Mouse (Mus musculus) C2C12 (cell line): ENCODE data around the gene Ptprn2. TPM values are rescaled to one million over a fixed set of nuclear protein-coding genes. Genes with fewer than 3 reads are reported as not detected.

Experiments
- H3K27me3 ChIP-seq: one replicate; pipeline ENCODE4 v1.6.1; 2011; ENCODE audit not compliant: control insufficient read depth, insufficient read depth, insufficient read length
- H3K36me3 ChIP-seq: one replicate; pipeline ENCODE4 v1.6.1; 2011; ENCODE audit not compliant: control insufficient read depth, insufficient read depth
- H3K4me3 ChIP-seq: one replicate; pipeline ENCODE4 v1.5.1; 2011; ENCODE audit warnings: mild to moderate bottlenecking, control low read depth; ENCODE audit not compliant: poor library complexity, insufficient read depth, severe bottlenecking
- H3K79me2 ChIP-seq: one replicate; pipeline ENCODE4 v1.6.1; 2011; ENCODE audit not compliant: control insufficient read depth, insufficient read depth
- H3K79me3 ChIP-seq: one replicate; pipeline ENCODE4 v1.6.1; 2011; ENCODE audit warnings: low read depth, control low read depth
- H3ac ChIP-seq: one replicate; pipeline ENCODE3; 2011; ENCODE audit warnings: low read depth; ENCODE audit not compliant: control insufficient read depth, insufficient read length
- CEBPB ChIP-seq: IDR thresholded peaks from one replicate; pipeline ENCODE4 v1.6.1; 2011; ENCODE audit warnings: low read depth, mild to moderate bottlenecking, control low read depth, moderate library complexity
- CTCF ChIP-seq: IDR thresholded peaks from one replicate; pipeline ENCODE4 v1.5.1; 2011; ENCODE audit not compliant: control insufficient read depth, insufficient read depth, insufficient read length
- FOSL1 ChIP-seq: IDR thresholded peaks from one replicate; pipeline ENCODE4 v1.8.0; 2011; ENCODE audit warnings: mild to moderate bottlenecking, low read length; ENCODE audit not compliant: poor library complexity, insufficient read depth, severe bottlenecking
- MAX ChIP-seq: IDR thresholded peaks from one replicate; pipeline ENCODE4 v1.6.1; 2011; ENCODE audit warnings: mild to moderate bottlenecking, control low read depth
- MYOD1 ChIP-seq: IDR thresholded peaks from one replicate; pipeline ENCODE4 v1.6.1; 2011; ENCODE audit warnings: low read depth; ENCODE audit not compliant: control insufficient read depth, insufficient read length
- MYOG ChIP-seq: IDR thresholded peaks from one replicate; pipeline ENCODE4 v1.6.1; 2011; ENCODE audit not compliant: control insufficient read depth, insufficient read length; ENCODE audit errors: extremely low read depth
- USF1 ChIP-seq: IDR thresholded peaks from one replicate; pipeline ENCODE4 v1.6.1; 2011; ENCODE audit warnings: low read depth, mild to moderate bottlenecking, control low read depth, moderate library complexity
- polyA plus RNA-seq: library from polyadenylated mRNA; unstranded; fragments of >200 nt; fragmentation: generic; extraction: Trizol; gene quantifications from one replicate; pipeline ENCODE4 v1.2.1, GENCODE M21; 2012; ENCODE audit warnings: missing spikeins

Gene Ptprn2
- polyA plus RNA-seq, 1 experiment = 0.41 TPM

DNA sequence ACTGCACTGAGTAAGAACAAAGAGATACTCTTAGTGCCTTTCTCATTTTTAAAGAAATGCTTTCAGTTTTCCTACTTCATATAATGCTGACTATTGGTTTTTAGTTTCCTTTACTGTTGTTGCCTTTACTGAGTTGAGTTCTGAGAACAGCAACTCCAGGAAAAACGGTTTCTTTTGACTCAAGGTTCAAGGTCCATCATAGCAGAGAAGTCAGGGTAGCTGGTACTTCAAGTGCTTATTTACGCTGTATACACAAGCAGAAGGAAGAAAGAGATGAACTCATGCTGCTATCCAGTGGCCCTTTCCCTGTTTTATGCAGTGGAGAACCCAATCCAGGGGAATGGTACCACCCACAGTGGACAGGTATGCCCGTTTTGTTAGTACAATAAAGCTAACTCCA, 795.3 kb downstream of the Ptprn2 start:
- H3K79me2 ChIP-seq = no peaks in the 10 kb centered on the region
- TF ChIP-seq FOSL1 = no peak
- no peak for TF ChIP-seq MYOD1
- TF ChIP-seq MYOG = no peak
- TF ChIP-seq USF1 = no peak
- no peak for TF ChIP-seq CEBPB
- peaks cover 4% of the 10 kb centered on the region for H3K36me3 ChIP-seq
- H3K4me3 ChIP-seq = no peak overlapping the region
- H3K27me3 ChIP-seq = no peaks in the 10 kb centered on the region
- H3K79me3 ChIP-seq = no peaks in the 10 kb centered on the region
- H3ac ChIP-seq = no peak overlapping the region

DNA sequence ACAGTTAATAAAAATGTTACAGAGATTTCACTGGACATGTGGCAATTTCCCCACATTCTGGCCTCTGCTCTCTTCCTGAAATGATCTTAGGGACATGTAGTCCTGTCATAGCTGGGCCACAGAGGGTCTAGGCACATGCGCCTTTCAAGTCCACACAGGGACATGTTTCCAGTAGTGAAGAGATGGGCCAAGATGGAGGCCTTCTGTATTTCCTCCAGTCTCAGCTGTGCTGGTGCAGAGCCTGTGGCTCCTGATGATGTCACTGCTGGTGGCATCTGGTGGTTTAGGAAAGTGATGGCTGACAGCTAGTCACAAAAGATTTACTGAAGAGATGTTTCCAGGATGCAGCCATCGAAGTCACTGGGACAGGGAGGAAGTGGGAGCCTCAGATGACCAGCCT, 797.1 kb downstream of the Ptprn2 start:
- Histone ChIP-seq H3K36me3 (no peaks in the 10 kb centered on the region), H3K79me3 (no peaks in the 10 kb centered on the region), H3K79me2 (no peaks in the 10 kb centered on the region), H3K27me3 (no peaks in the 10 kb centered on the region), H3K4me3 (no peak overlapping the region), H3ac (no peak overlapping the region)
- TF ChIP-seq CEBPB = no peak
- TF ChIP-seq USF1 = no peak
- no peak for TF ChIP-seq MYOG
- no peak for TF ChIP-seq FOSL1
- TF ChIP-seq CTCF = no peak
- TF ChIP-seq MYOD1 = no peak
- no peak for TF ChIP-seq MAX

DNA sequence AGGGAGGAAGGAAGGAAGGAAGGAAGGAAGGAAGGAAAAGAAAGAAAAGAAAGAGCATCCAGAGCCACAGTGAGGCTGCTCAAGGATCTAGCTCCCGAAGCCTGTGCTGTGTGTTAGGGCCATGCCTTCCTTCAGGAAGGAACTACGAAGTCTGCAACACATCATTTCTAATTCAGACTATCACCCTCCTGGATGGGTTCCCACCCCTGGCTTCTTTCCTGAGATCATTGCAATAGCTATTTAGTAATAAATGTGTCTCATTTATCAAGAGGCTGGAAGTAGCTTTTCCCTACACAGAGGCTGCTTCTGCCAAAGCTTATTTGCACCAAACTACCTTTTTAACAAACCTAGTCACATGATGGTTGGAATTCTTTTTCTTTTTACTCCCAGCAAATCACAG, 801.9 kb downstream of the Ptprn2 start:
- Histone ChIP-seq H3K79me3 (no peaks in the 10 kb centered on the region), H3K4me3 (no peak overlapping the region), H3ac (no peak overlapping the region), H3K36me3 (no peaks in the 10 kb centered on the region), H3K79me2 (no peaks in the 10 kb centered on the region), H3K27me3 (no peaks in the 10 kb centered on the region)
- TF ChIP-seq MYOG (no peak), USF1 (no peak), CTCF (no peak), MAX (no peak), MYOD1 (no peak), CEBPB (no peak), FOSL1 (no peak)

DNA sequence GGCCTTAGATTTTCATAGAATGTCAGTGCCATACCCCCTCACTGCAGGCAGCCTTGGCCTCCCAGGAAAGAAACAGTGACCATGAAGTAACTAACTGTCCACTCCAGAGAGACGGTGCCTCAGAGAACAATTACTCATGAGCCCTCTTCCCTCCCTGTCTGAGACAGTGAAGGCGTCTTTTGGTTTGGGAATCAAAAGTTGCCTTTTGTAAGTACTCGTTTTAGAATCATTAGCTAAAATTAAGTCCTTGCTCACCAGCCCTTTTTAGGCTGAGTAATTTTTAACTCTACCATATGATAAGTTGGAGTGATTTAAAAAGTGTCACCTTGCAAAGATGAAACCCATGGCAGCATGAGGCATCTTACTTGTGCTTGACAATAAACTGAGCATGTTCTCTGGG, 806.4 kb downstream of the Ptprn2 start:
- TF ChIP-seq CEBPB (no peak), USF1 (no peak), FOSL1 (no peak), MAX (no peak), MYOG (no peak), MYOD1 (no peak)
- H3K4me3 ChIP-seq = no peak overlapping the region

DNA sequence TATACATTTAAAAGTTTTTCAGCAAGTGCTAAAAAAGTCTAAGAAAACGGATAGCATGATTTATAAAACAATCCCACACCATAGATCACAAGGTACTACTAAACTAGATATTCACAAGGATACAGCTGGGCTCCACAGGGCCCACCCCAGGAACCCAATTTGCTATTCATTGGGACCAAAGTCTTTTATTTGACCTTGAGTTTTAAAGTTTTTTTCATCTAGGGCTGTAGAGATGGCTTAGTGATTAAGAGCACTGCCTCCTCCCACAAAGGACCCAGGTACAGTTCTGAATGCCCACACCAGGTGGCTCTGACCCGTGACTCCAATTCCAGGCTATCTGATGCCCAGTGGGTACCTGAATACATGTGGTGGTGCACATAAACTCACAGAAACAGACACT, 811.3 kb downstream of the Ptprn2 start:
- Histone ChIP-seq H3ac (no peak overlapping the region), H3K36me3 (no peaks in the 10 kb centered on the region), H3K79me2 (no peaks in the 10 kb centered on the region), H3K27me3 (no peaks in the 10 kb centered on the region), H3K4me3 (no peak overlapping the region), H3K79me3 (no peaks in the 10 kb centered on the region)
- TF ChIP-seq CTCF = no peak
- no peak for TF ChIP-seq FOSL1
- no peak for TF ChIP-seq MYOG
- TF ChIP-seq USF1 = no peak
- no peak for TF ChIP-seq MAX

More for the DNA sequence above, 806.4 kb downstream of the Ptprn2 start:
- Histone ChIP-seq H3K36me3 (no peaks in the 10 kb centered on the region), H3K79me3 (no peaks in the 10 kb centered on the region), H3K79me2 (no peaks in the 10 kb centered on the region), H3ac (no peak overlapping the region), H3K27me3 (no peaks in the 10 kb centered on the region)

DNA sequence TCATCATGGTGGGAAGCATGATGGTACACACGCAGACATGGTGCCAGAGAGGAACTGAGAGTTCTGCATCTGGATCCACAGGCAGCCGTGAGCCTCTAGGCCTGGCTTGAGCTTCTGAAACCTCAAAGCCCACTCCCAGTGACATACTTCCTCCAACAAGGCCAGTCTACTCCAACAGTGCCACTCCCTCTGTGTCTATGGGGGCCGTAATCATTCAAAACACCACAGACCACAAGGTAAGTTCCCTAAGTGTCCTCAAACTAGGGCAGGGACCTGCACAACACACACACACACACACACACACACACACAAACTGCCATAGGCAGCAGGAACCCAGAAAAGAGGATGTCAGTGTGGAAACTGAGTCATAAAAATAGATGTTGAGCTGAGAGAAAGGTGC, 813.6 kb downstream of the Ptprn2 start:
- no peaks in the 10 kb centered on the region for H3K36me3 ChIP-seq
- no peak overlapping the region for H3ac ChIP-seq
- TF ChIP-seq FOSL1 = no peak
- TF ChIP-seq MAX = no peak
- no peak for TF ChIP-seq CTCF
- TF ChIP-seq MYOG = no peak
- TF ChIP-seq CEBPB = no peak
- no peak for TF ChIP-seq USF1
- no peak for TF ChIP-seq MYOD1

More for the DNA sequence above, 813.6 kb downstream of the Ptprn2 start:
- no peaks in the 10 kb centered on the region for H3K79me3 ChIP-seq
- H3K79me2 ChIP-seq = no peaks in the 10 kb centered on the region
- H3K27me3 ChIP-seq = no peaks in the 10 kb centered on the region
- H3K4me3 ChIP-seq = no peak overlapping the region
